Mouse (Mus musculus): Measurements from ENCODE around the gene Ltbp1. TPM values are rescaled to one million over a fixed set of nuclear protein-coding genes. Genes with fewer than 3 reads are reported as not detected.

The Ltbp1 gene
- total RNA-seq, 2 experiments from 2014 or later, result 18.7 to 19.0 TPM

DNA sequence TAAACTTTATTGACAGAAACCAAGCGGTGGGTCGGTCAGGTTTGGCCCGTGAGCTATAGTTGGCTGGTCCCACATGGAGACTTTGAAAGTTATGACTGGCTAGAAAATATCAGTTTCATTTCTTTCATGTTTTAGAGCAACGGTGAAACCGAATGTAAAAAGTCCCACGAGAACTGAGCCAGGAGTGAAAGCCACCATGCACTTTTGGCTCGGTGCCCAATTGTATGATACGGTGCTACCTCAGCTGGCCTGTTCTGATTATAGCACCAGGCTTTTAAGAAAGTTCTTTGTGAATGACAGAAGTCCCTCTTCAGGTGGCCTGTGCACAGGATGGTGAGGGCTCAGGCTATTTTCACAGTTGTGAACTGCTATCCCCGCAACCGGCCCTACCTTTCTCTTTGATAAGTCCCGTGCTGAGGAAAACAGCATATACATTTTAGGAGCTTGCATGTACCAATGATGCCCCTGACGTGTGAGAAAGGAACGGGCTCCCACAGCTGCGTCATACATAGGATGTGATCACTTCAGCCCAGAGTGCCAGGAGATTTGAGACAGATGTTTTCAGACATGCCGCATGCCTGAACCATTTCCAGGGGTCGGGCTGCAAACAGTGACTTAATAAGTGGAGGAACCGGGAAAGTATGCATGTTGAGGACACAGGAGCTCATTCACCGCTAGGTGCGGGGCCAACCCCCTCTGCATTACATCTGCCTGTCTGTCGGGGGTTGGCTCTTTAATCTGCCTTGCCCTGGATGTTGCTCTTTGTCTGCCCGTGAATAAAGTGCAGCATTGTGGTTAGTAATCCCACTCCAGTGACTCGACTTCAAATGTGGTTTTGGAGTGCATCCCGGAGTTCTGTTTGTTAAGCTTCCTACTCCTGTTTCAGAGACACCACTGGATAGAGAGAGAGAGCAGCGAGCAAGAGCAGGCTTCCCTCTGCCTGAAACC is 172.8 kb downstream of the Ltbp1 start:
- DNase-seq, result peak; percentile 11

DNA sequence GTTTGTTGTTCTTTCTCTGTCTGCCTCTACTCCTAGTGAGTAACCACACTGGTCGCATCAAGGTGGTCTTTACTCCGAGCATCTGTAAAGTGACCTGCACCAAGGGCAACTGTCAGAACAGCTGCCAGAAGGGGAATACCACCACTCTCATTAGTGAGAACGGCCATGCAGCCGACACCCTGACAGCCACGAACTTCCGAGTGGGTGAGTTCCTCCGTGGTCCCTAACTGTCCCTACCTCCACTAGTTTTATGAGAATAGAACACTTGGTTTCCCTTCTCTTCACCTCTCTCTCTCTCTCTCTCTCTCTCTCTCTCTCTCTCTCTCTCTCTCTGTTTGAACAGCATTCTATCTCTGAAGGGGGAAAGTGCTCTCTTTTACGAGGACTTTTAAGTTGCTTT is 173.6 kb downstream of the Ltbp1 start:
- no peak for DNase-seq

DNA sequence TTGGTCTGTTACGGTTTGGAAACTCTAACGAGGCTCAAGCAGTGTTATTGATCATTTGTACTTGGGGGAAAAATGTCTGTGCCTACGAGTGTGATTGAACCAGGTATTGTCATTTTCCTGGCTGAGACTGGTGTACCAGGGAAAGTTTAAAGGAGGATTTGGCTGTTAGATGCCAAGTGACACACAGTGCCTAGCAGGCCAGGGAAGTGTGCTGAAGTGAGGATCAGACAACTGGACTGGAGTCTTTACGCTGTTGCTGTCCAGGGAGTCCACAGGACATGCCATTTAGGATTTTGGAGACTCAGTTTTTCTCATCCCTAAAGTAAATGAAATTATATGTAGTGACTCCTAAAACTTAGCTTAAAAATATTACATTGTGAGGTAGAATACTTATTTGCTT is 174.9 kb downstream of the Ltbp1 start:
- DNase-seq, result no peak

DNA sequence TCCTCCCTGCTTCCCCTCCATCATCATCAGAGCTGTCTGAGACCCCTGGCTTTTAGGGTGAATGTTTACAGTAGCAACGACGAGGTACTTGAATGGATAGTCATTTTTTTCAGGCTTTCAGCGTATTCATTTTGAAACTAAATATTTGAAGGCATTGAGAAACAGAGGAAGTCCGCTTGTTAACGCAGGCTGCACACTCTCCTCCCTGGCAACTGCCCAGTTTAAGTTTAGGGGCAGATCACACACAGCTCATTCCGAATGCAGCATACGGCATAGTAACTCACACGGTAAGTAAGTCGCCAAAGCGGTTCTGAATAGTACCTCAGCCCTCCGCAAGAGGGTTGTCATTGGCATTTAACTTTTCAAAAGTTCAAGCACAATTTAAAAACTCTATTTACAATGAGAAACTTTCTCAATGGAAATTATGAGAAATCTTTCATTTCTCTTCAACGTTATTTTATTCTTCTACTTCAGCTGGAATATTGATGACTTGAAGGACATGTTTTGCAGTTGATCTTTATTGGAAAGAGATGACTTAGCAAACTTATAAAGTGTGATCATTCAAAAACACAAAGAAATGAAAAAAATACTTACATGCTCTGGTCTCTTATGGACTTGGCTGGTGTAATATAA is 175.7 kb downstream of the Ltbp1 start:
- DNase-seq, result no peak

DNA sequence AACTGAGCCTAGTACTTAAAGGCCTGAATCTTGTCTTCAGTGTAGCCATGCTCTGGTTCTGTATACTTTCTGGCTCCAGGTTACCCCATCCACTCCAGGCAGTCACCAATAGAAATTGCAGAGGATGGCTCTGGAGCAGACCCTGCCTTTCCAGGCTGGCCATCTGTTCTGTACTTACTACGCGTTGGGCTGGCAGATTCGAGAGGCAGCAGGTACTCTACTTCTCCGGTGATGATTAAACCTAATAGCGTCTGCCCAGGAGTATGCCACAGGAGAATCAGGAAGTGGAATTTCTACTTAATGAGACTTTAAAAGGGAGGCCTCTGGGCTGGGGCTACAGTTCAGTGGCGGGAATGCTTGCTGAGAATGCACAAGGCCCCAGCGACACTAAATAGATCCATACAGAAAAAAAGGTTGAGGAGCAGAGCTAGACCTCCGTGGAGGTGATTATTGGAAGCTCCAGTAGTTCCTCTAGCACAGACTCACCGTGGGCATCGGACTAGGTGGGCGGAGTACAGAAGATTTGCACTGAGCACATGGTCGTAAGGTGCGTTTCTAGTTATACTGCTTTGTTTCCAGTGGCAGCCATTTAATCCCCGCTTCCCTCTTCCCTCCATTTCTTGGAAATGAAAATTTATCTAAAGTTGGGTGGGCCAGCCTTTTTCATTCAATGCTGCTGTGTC is 177.1 kb downstream of the Ltbp1 start:
- no peak for DNase-seq

DNA sequence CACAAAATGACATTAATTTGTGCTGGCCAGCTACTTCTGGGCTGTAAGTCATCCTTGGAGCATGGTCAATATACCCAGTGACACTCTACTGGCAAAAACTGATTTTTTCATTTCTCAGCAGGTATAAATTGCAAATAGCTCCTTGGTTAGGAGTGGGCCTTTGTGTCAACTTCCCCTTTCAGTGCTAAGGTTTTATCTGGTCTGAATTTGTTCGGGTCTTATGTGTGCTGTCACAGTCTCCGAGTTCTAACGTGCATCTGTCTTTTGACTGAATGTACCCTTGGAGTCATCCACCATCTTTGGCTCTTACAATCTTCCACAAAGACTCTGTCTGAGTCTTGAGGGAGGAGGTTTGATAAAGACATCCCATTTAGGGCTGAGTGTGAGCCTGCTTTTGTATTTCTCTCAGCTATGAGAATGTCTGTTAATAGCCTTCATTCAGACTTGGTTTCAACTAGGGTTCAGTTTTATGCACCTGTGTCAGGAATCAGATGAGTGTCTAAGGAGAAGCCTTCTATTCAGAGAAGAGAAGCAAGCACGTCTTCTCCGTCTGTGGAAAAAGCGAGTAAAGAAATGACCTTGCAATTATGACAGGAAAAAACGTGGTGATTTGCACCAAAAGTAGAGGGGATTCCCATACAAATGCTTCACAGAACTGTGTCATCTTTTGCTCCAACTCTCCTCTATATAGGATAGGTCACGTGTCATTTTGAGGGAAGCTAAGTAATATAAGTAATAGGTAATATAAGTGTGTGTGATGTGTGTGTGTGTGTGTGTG is 181.6 kb downstream of the Ltbp1 start:
- no peak for DNase-seq

DNA sequence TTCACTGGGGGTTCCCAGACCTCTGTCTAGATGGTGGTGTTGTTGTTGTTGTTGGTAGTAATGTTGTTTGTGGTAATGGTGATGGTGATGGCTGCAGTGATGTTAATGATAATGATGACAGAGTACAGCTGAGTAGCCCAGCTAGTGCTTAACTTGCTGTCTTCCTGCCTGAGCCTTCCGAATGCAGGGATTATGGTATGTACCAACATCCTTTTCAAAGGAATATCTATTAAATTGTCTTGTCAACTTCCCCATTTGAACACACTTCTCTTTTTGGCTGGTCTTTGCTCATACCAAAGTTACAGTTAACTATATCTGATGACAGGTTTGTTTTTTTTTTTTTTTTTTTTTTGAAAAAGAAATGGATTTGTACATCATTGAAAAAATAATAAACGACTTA is 191.6 kb downstream of the Ltbp1 start:
- no peak for DNase-seq

DNA sequence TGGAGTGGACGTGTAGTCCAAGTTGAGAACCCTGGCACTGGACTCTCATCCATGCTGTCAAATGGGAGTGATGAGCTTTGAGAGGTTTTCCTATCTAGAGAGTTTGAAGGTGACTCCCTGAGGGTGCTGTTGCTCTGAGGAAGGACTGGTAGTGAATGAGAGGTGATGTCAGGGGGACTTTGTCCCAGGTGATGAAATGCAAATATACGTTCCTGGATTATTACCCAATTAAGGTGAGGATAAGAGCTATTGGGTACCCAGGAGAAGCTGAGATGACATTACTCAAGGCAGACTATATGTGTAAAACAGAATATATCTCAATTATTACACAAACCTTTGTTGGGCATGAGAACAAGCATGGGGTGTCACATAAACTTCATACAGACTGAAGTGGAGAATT is 193.4 kb downstream of the Ltbp1 start:
- DNase-seq, result no peak

DNA sequence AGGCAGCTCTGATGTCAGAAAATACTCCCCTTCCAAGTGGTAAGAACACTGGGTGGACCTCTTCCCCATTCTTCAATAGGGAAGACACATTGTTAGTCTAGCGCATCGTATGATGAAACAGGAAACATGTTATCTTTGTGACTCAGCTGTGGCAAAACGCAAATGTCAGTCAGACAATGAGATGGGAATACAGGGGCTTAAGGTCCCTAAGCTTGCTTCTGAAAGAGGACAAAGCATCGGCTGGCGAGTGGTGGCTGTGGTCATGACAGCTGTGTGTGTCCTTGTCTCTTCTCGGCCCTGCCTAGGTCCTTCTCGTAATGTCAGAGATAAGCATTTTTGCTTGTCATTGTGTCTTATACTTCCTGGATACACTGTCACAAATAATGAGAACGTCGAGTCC is 194.3 kb downstream of the Ltbp1 start:
- DNase-seq, result no peak

DNA sequence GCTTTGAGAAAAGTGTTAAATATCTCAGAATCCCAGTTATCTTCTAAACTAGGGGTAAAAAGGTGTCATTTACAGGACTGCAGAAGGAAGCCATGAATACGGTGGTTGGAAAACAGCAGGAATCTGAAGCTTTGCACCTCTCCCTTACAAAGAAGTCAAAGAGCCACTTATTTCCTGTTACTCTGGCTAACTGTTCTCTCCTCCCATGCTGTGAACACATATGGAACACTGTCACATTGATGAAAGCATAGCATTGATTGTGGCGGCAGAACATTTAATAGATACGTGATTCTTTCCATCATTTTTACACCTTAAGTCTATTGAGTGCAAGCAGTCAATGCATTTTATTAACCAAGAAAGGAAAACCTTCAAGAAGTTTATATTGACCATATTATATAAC is 196.9 kb downstream of the Ltbp1 start:
- DNase-seq, result no peak

DNA sequence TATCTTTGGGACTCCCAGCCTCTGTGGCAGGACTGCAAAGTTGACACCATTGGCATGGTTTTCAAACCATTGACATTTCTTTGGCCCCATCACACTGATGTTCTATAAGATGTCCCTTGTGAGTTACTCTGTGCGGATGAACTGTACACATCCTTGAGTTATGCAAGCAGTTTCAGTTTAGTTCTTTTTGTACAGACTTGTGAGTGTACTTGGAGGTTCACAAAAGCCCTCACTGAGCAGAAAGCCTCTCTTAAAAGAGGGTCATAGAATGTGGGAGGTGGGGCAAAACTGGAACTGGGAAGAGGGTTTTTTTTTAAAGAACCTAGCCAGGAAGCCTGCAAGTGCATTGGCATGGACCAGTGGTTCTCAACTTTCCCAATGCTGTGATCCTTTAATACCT is 198.7 kb downstream of the Ltbp1 start:
- DNase-seq, result no peak

DNA sequence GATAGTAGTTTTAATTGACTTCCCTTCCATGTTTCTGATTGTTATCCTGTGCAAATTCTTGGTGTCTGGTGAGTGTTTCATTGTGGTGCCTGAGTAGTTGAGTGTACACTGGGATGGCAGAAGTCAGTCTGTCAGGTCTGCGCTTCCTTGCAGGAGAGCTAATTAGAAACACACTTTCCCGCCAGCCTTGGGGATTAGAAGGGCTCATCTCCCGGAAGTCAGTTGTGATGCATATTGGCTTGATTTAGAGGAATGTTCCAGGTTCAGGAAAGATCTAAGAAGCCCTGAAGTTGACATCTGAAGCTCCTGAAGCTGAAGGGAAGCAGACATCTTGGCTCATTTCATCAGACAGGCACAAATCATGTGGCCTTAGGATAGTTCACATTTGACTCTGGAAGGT is 200.9 kb downstream of the Ltbp1 start:
- no peak for DNase-seq

DNA sequence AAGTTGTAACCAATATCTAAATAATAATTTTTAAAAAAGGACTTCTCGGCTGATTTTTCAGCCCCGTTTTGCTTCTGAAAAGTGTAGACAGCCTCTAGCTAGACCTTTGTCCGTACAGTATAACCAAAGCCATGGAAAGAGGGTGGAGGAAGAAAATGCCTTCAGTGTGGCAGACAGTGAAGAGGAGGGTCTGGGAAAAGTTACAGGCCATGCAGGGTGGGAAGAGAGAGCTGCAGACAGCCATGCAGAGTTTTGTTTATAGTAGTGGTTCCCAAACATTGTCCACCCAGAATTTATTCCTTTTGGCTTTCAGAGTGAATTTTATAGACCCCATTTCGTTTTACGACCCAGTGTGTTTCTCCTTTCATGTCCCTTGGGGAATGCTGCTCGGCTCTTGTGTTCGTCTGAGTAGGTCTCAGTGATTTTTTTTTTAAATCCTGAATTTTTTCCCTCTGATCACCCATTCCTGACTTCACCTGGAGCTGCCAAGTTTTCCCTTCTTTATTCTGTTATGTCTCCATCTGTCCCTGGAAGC is 202.9 kb downstream of the Ltbp1 start:
- DNase-seq, result no peak

DNA sequence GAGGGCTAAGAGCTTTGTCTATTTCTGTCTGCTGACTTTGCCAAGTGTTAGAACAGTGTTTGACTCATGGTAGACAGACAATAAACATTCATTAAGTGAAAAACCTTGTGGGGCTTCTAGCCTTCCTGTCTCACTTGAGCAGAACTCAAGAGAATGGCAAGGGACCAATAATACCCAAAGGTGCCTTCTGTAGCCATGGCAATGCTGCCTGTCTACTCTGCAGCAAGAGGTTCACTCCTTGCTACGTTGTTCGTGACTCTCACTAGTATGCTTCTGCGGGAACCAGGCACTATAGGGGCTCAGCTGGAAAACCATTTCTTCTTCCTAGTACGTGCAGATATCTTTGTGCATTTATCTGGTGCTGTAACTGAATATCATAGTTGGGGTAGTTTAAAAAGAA is 205.2 kb downstream of the Ltbp1 start:
- DNase-seq, result no peak

DNA sequence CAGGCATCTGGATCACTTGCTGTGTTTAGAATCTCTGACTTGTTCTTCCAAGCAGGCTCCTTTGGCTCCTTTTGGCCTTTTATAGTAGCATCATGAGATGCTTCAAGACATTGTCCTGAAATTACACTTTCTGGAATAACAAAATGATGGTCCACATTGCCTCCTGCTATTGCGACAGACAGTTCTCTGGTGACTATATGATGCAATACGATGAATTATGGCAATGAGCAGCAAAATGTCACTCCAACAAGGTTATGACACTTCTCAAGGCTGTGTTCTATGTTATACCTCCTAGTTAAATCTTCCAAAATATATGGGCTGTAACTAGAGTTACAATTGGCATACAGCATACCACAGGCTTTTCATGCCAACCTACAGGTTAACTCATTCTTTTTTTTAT is 211.0 kb downstream of the Ltbp1 start:
- no peak for DNase-seq

DNA sequence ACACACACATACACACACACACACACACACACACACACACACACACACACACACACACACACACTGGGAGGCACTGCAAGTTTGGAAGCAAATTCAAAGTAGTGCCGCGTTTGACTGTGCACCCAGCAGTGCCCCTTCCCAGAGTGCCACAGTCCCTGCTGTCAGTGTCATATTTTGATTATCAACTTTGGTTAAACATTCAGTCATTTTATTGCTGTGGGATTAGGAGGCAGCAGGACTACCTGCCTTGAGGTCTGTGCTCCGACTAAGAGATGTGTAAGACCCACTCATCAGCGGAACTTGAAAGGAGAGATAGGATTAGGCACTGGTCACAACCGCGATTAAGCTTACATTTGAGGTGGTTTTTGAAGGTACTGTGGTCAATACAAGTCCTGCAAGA is 213.3 kb downstream of the Ltbp1 start:
- DNase-seq, result no peak

DNA sequence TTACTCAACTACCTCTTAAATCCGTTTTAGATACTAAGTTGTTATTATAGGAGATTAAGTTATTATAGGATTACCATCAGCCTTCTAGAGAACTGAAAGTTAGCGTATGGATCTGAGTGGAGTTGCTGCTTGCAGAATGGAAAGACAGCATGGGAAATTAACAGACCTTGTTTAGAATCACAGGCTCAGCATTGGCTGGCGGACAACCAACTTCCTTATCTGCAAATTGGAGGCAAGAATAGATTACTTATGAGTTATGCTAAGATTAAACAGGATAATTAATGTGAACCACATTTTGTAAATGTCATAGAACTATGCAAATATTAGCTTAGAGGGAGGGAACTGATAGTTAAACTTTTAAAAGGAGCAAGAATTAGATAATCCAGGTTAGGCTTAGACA is 223.0 kb downstream of the Ltbp1 start:
- DNase-seq, result peak; percentile 10

DNA sequence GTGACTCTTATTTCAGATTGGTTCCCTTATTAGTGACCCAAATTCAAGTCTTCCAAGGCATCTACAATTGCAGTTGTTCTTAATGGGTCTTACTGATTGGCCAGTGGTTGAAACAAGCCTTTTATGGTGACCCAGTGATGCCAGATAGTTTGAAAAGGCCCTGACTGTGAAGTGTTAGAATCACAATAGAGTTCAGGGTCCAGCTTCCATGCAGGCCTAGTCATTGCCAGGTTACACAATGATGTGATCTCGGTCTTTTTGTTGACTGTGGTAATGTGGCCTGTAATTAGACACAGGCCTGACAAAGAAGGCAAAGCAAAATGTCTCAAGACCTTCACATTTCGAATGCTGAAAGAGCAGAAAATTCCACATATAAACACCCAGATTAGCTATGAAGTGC is 227.8 kb downstream of the Ltbp1 start:
- no peak for DNase-seq

DNA sequence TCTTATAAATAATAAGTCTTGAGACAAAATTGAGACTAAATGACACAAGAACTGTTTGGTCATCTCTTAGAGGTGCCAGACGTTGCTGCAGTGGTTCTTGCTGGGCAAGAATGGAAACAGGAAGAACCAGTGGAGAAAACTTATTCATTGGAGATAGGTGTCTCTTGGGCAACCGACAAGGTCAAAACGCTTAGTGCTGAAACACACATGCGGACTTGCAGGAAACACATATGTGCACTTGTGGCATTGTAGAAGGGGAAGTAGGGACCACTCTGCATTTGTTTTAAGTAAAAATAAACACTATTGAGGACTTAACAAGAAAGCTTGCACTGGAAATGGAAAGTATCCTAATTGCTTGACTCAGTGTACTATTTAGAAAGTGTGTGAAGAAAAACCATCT is 228.6 kb downstream of the Ltbp1 start:
- no peak for DNase-seq

DNA sequence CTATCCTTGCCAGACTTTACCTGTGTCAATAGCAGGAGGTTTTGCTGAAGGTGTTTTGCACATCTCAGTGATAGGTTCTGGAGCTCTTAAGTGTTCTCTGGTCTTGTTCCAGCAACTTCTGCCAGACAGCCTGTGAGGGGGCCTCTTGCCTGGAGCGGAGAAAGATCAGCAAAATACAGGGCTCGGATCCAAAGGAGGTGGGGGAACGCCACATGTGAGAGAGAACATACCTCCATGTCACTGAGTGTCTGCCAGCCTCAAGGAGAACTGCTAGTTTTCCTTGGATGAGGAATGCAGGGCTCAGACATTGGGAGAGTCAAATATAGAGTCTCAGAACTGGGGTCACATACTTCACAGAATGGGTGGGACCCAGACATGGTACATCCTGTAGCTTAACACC is 230.4 kb downstream of the Ltbp1 start:
- DNase-seq, result no peak

DNA sequence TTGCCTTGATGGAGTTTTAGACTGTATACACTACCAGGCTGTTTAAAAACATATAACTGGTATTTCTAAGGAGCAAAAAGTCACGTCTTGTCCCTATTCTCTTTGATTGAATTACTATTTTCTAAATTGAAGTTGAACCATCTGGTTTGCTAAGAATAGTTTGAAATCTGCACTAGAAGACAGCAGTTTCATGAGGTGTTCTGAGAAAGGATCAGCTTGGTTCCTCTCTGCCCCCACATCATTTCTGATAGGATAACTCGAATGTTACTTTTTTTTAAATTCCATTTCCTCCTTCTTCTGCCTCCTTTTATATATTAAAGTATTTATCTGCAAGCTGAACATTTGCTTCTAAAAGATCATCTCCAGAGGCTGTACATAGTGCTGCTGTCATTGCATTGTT is 231.2 kb downstream of the Ltbp1 start:
- no peak for DNase-seq

DNA sequence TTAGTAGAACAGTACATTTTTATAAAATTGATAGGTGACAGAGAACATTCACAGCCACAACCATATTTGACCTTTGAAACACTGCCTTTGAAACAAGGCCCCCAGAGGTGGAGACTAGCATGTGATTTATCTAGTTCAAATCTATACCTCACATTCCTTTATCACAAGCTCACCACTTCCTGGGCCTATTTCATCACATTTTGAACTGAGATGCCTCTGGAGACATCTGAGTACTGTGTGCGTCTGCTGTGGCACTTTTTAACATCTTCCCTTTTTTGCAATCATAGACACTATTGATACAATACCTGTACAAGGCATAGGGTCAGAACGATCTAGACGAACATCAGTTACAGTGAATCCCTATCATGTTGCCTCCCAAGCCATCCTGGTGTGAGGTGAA is 232.1 kb downstream of the Ltbp1 start:
- no peak for DNase-seq
